Mouse (Mus musculus) lung, embryonic 14.5 days (tissue): ENCODE results near the gene Gm20388. TPM values are rescaled to one million over a fixed set of nuclear protein-coding genes. Genes with fewer than 3 reads are reported as not detected.
A peak's percentile ranks its signal among the peaks of the same experiment; 100 is the strongest.

ENCODE experiments used
- ATAC-seq: fragments of 200-750 bp; cut with Nextera tagmentation; 2 replicates; pipeline ENCODE4 v1.8.0; 2017; ENCODE audit warnings: mild to moderate bottlenecking, moderate TSS enrichment, moderate library complexity; ENCODE audit not compliant: insufficient read depth
- DNase-seq: peaks from one replicate; pipeline ENCODE4 v3.0.0-alpha.2; 2015
- H3K27ac ChIP-seq: fragments of 300-500 bp; sonication (generic); 2 replicates; pipeline ENCODE4 v1.5.1; 2014; ENCODE audit warnings: low read depth, mild to moderate bottlenecking, moderate library complexity
- H3K27me3 ChIP-seq: fragments of 300-500 bp; sonication (generic); 2 replicates; pipeline ENCODE4 v1.6.1; 2014; ENCODE audit warnings: low read length, control low read depth; ENCODE audit not compliant: insufficient read depth
- H3K36me3 ChIP-seq: fragments of 300-500 bp; sonication (generic); 2 replicates; pipeline ENCODE4 v1.6.1; 2014; ENCODE audit warnings: control low read depth; ENCODE audit not compliant: insufficient read depth
- H3K4me1 ChIP-seq: fragments of 300-500 bp; sonication (generic); 2 replicates; pipeline ENCODE4 v1.6.1; 2014; ENCODE audit warnings: antibody characterized with exemption, control low read depth; ENCODE audit not compliant: insufficient read depth
- H3K4me2 ChIP-seq: fragments of 300-500 bp; sonication (generic); 2 replicates; pipeline ENCODE4 v1.6.1; 2014; ENCODE audit warnings: mild to moderate bottlenecking
- H3K4me3 ChIP-seq: fragments of 300-500 bp; sonication (generic); 2 replicates; pipeline ENCODE4 v1.5.1; 2014; ENCODE audit warnings: low read depth, low read length
- H3K9ac ChIP-seq: fragments of 300-500 bp; sonication (generic); 2 replicates; pipeline ENCODE4 v1.6.1; 2014
- H3K9me3 ChIP-seq: fragments of 300-500 bp; sonication (generic); 2 replicates; pipeline ENCODE4 v1.6.1; 2016; ENCODE audit warnings: low read depth, low read length, control low read depth
- CTCF ChIP-seq: IDR thresholded peaks from 2 replicates; pipeline ENCODE4 v1.5.1; 2016; ENCODE audit warnings: antibody characterized with exemption, low read depth
- WGBS: fragments of 180-500 bp; shearing (Covaris S2); extraction: QIAGEN DNeasy Blood & Tissue Kit; methylation state at CpG from one replicate; pipeline ENCODE4 v1.1.7; 2014; 5-methylcytosine and 5-hydroxymethylcytosine counted together
- polyA plus RNA-seq: library from polyadenylated mRNA; unstranded; fragments of >200 nt; fragmentation: Nextera tagmentation; extraction: Ambion mirVana; gene quantifications from 2 replicates; pipeline ENCODE4 v1.2.1, GENCODE M21; 2014

Gm20388 gene
- polyA plus RNA-seq, 1 experiment from 2014 or later = not detected

- TF ChIP-seq CTCF = no peak
- DNase-seq (no peak), ATAC-seq (no peak)
- Histone ChIP-seq H3K4me1 (no peaks in the 10 kb centered on the region), H3K9me3 (no peaks in the 10 kb centered on the region), H3K27me3 (no peaks in the 10 kb centered on the region), H3K9ac (no peak overlapping the region), H3K36me3 (no peaks in the 10 kb centered on the region), H3K4me2 (no peak overlapping the region), H3K4me3 (no peak overlapping the region), H3K27ac (no peak overlapping the region)
- 64% methylated on average over 9 of the region's 9 CpGs for WGBS
These were observed 2914.3 kb downstream of the Gm20388 start for GRCm38 (mm10) chr8:122824986-122825385.

- DNase-seq (no peak), ATAC-seq (no peak)
- 63% methylated on average over 8 of the region's 8 CpGs for WGBS
- Histone ChIP-seq H3K36me3 (no peaks in the 10 kb centered on the region), H3K27me3 (no peaks in the 10 kb centered on the region), H3K9me3 (no peaks in the 10 kb centered on the region), H3K9ac (no peak overlapping the region), H3K4me1 (no peaks in the 10 kb centered on the region), H3K4me3 (no peak overlapping the region), H3K4me2 (no peak overlapping the region), H3K27ac (no peak overlapping the region)
- no peak for TF ChIP-seq CTCF
These were observed 2914.8 kb downstream of the Gm20388 start for GRCm38 (mm10) chr8:122825408-122825807.

- no peak overlapping the region for H3K9ac ChIP-seq
- H3K36me3 ChIP-seq = no peaks in the 10 kb centered on the region
- no peaks in the 10 kb centered on the region for H3K9me3 ChIP-seq
- DNase-seq (no peak), ATAC-seq (no peak)
- whole genome bisulfite sequencing = 73% methylated on average over 3 of the region's 3 CpGs
- no peaks in the 10 kb centered on the region for H3K4me1 ChIP-seq
- H3K4me3 ChIP-seq = no peak overlapping the region
- H3K27me3 ChIP-seq = no peaks in the 10 kb centered on the region
- no peak overlapping the region for H3K4me2 ChIP-seq
- no peak for TF ChIP-seq CTCF
- no peak overlapping the region for H3K27ac ChIP-seq
These were observed 2918.8 kb downstream of the Gm20388 start for GRCm38 (mm10) chr8:122829396-122829795.

GRCm38 (mm10) chr8:122830349-122831061 lies 2919.9 kb downstream of the Gm20388 start:
- no peaks in the 10 kb centered on the region for H3K4me1 ChIP-seq
- no peak overlapping the region for H3K4me2 ChIP-seq
- H3K9me3 ChIP-seq = no peaks in the 10 kb centered on the region
- peak; percentile 93 for DNase-seq
- no peak overlapping the region for H3K27ac ChIP-seq
- no peaks in the 10 kb centered on the region for H3K27me3 ChIP-seq
- H3K4me3 ChIP-seq = no peak overlapping the region
- WGBS = 42% methylated on average over 8 of the region's 8 CpGs
- H3K36me3 ChIP-seq = no peaks in the 10 kb centered on the region
- no peak overlapping the region for H3K9ac ChIP-seq
- peak; percentile 99 for TF ChIP-seq CTCF
- peak; percentile 67; the same call in 1 of the 2 replicates for ATAC-seq

GRCm38 (mm10) chr8:122834416-122834815 lies 2923.8 kb downstream of the Gm20388 start:
- Histone ChIP-seq H3K36me3 (no peaks in the 10 kb centered on the region), H3K4me2 (no peak overlapping the region), H3K9ac (no peak overlapping the region), H3K27me3 (no peaks in the 10 kb centered on the region), H3K4me3 (no peak overlapping the region), H3K4me1 (no peaks in the 10 kb centered on the region), H3K27ac (no peak overlapping the region), H3K9me3 (no peaks in the 10 kb centered on the region)
- 80% methylated on average over 8 of the region's 8 CpGs for WGBS
- ATAC-seq (no peak), DNase-seq (no peak)
- no peak for TF ChIP-seq CTCF

GRCm38 (mm10) chr8:122834971-122835370 lies 2924.3 kb downstream of the Gm20388 start:
- H3K27ac ChIP-seq = no peak overlapping the region
- WGBS = 31% methylated on average over 8 of the region's 8 CpGs
- TF ChIP-seq CTCF = peak; percentile 85
- H3K9me3 ChIP-seq = no peaks in the 10 kb centered on the region
- DNase-seq = peak; percentile 90
- H3K4me2 ChIP-seq = no peak overlapping the region
- H3K36me3 ChIP-seq = no peaks in the 10 kb centered on the region
- H3K4me1 ChIP-seq = no peaks in the 10 kb centered on the region
- ATAC-seq = peak; percentile 57; the same call in 1 of the 2 replicates
- H3K9ac ChIP-seq = no peak overlapping the region
- H3K27me3 ChIP-seq = no peaks in the 10 kb centered on the region
- no peak overlapping the region for H3K4me3 ChIP-seq

GRCm38 (mm10) chr8:122836199-122836598 lies 2925.6 kb downstream of the Gm20388 start:
- H3K9ac ChIP-seq = no peak overlapping the region
- no peak for ATAC-seq
- H3K4me3 ChIP-seq = no peak overlapping the region
- no peak overlapping the region for H3K4me2 ChIP-seq
- H3K27ac ChIP-seq = no peak overlapping the region
- no peak for TF ChIP-seq CTCF
- H3K36me3 ChIP-seq = no peaks in the 10 kb centered on the region
- DNase-seq = no peak
- WGBS = 74% methylated on average over 12 of the region's 12 CpGs
- H3K4me1 ChIP-seq = no peaks in the 10 kb centered on the region
- H3K9me3 ChIP-seq = no peaks in the 10 kb centered on the region
- H3K27me3 ChIP-seq = no peaks in the 10 kb centered on the region
